Mouse (Mus musculus): ENCODE measurements around the gene Lpp. TPM values are rescaled to one million over a fixed set of nuclear protein-coding genes. Genes with fewer than 3 reads are reported as not detected.

Lpp gene
- total and polyA plus RNA-seq, 2 experiments from 2014 or later, result 8.4 to 13.1 TPM

GRCm38 (mm10) chr16:24542864-24543263, 149.6 kb downstream of the Lpp start:
- DNase-seq (ENCODE audit: low spot score) (peak; percentile 41), ATAC-seq (no peak)
- Histone ChIP-seq H3K9me3 (ENCODE audit: low read length) (no peaks in the 10 kb centered on the region), H3K36me3 (ENCODE audit: insufficient read depth, low read length) (no peaks in the 10 kb centered on the region), H3K4me3 (ENCODE audit: low read length) (no peak overlapping the region), H3K4me1 (ENCODE audit: insufficient read depth, low read length) (no peaks in the 10 kb centered on the region), H3K27ac (no peak overlapping the region), H3K9ac (replicated peaks; ENCODE audit: low read length) (no peak overlapping the region), H3K4me2 (ENCODE audit: low read depth, low read length) (no peak overlapping the region), H3K27me3 (ENCODE audit: insufficient read depth, low read length) (no peaks in the 10 kb centered on the region)
- WGBS, result 77% methylated on average over 7 of the region's 7 CpGs
- TF ChIP-seq CTCF (IDR thresholded peaks at IDR 0.05; ENCODE audit: low read depth), result no peak

GRCm38 (mm10) chr16:24545366-24545765, 152.1 kb downstream of the Lpp start:
- WGBS, result 88% methylated on average over 5 of the region's 5 CpGs
- H3K4me2 ChIP-seq (ENCODE audit: low read depth, low read length), result no peak overlapping the region
- H3K4me3 ChIP-seq (ENCODE audit: low read length), result no peak overlapping the region
- H3K9me3 ChIP-seq (ENCODE audit: low read length), result no peaks in the 10 kb centered on the region
- no peak for ATAC-seq
- H3K36me3 ChIP-seq (ENCODE audit: insufficient read depth, low read length), result no peaks in the 10 kb centered on the region
- DNase-seq (ENCODE audit: low spot score), result no peak
- TF ChIP-seq CTCF (IDR thresholded peaks at IDR 0.05; ENCODE audit: low read depth), result no peak
- H3K27ac ChIP-seq, result no peak overlapping the region
- H3K4me1 ChIP-seq (ENCODE audit: insufficient read depth, low read length), result no peaks in the 10 kb centered on the region
- no peak overlapping the region for H3K9ac ChIP-seq (replicated peaks; ENCODE audit: low read length)
- H3K27me3 ChIP-seq (ENCODE audit: insufficient read depth, low read length), result no peaks in the 10 kb centered on the region

- DNase-seq (ENCODE audit: low spot score) (no peak), ATAC-seq (no peak)
- Histone ChIP-seq H3K9ac (replicated peaks; ENCODE audit: low read length) (no peak overlapping the region), H3K27ac (no peak overlapping the region), H3K4me1 (ENCODE audit: insufficient read depth, low read length) (no peaks in the 10 kb centered on the region), H3K27me3 (ENCODE audit: insufficient read depth, low read length) (no peaks in the 10 kb centered on the region), H3K4me2 (ENCODE audit: low read depth, low read length) (no peak overlapping the region), H3K9me3 (ENCODE audit: low read length) (no peaks in the 10 kb centered on the region), H3K4me3 (ENCODE audit: low read length) (no peak overlapping the region), H3K36me3 (ENCODE audit: insufficient read depth, low read length) (no peaks in the 10 kb centered on the region)
- TF ChIP-seq CTCF (IDR thresholded peaks at IDR 0.05; ENCODE audit: low read depth), result no peak
- WGBS, result 91% methylated on average over 4 of the region's 4 CpGs
These were observed 165.2 kb downstream of the Lpp start for GRCm38 (mm10) chr16:24558458-24558857.

GRCm38 (mm10) chr16:24559811-24560210, 166.5 kb downstream of the Lpp start:
- DNase-seq (ENCODE audit: low spot score) (no peak), ATAC-seq (no peak)

GRCm38 (mm10) chr16:24560998-24561397, 167.7 kb downstream of the Lpp start:
- no peak overlapping the region for H3K4me3 ChIP-seq (ENCODE audit: low read length)
- no peak for DNase-seq (ENCODE audit: low spot score)
- no peak for TF ChIP-seq CTCF (IDR thresholded peaks at IDR 0.05; ENCODE audit: low read depth)
- H3K4me2 ChIP-seq (ENCODE audit: low read depth, low read length), result no peak overlapping the region
- no peaks in the 10 kb centered on the region for H3K27me3 ChIP-seq (ENCODE audit: insufficient read depth, low read length)
- no peaks in the 10 kb centered on the region for H3K4me1 ChIP-seq (ENCODE audit: insufficient read depth, low read length)
- no peaks in the 10 kb centered on the region for H3K36me3 ChIP-seq (ENCODE audit: insufficient read depth, low read length)
- H3K27ac ChIP-seq, result no peak overlapping the region
- 86% methylated on average over 2 of the region's 2 CpGs for WGBS
- H3K9me3 ChIP-seq (ENCODE audit: low read length), result no peaks in the 10 kb centered on the region
- ATAC-seq, result no peak
- no peak overlapping the region for H3K9ac ChIP-seq (replicated peaks; ENCODE audit: low read length)

More at GRCm38 (mm10) chr16:24559811-24560210, 166.5 kb downstream of the Lpp start:
- no peak overlapping the region for H3K4me3 ChIP-seq (ENCODE audit: low read length)
- no peaks in the 10 kb centered on the region for H3K9me3 ChIP-seq (ENCODE audit: low read length)
- TF ChIP-seq CTCF (IDR thresholded peaks at IDR 0.05; ENCODE audit: low read depth), result no peak
- no peak overlapping the region for H3K27ac ChIP-seq
- H3K9ac ChIP-seq (replicated peaks; ENCODE audit: low read length), result no peak overlapping the region
- WGBS, result 92% methylated on average over 4 of the region's 4 CpGs
- H3K4me2 ChIP-seq (ENCODE audit: low read depth, low read length), result no peak overlapping the region
- H3K4me1 ChIP-seq (ENCODE audit: insufficient read depth, low read length), result no peaks in the 10 kb centered on the region
- no peaks in the 10 kb centered on the region for H3K27me3 ChIP-seq (ENCODE audit: insufficient read depth, low read length)
- H3K36me3 ChIP-seq (ENCODE audit: insufficient read depth, low read length), result no peaks in the 10 kb centered on the region

GRCm38 (mm10) chr16:24561602-24562001, 168.3 kb downstream of the Lpp start:
- no peak overlapping the region for H3K4me3 ChIP-seq (ENCODE audit: low read length)
- H3K4me1 ChIP-seq (ENCODE audit: insufficient read depth, low read length), result no peaks in the 10 kb centered on the region
- H3K27me3 ChIP-seq (ENCODE audit: insufficient read depth, low read length), result no peaks in the 10 kb centered on the region
- no peaks in the 10 kb centered on the region for H3K9me3 ChIP-seq (ENCODE audit: low read length)
- ATAC-seq (no peak), DNase-seq (ENCODE audit: low spot score) (no peak)
- WGBS, result 81% methylated on average over 4 of the region's 4 CpGs
- no peaks in the 10 kb centered on the region for H3K36me3 ChIP-seq (ENCODE audit: insufficient read depth, low read length)
- no peak for TF ChIP-seq CTCF (IDR thresholded peaks at IDR 0.05; ENCODE audit: low read depth)
- H3K4me2 ChIP-seq (ENCODE audit: low read depth, low read length), result no peak overlapping the region
- H3K27ac ChIP-seq, result no peak overlapping the region
- no peak overlapping the region for H3K9ac ChIP-seq (replicated peaks; ENCODE audit: low read length)

GRCm38 (mm10) chr16:24565311-24565710, 172.0 kb downstream of the Lpp start:
- WGBS, result 90% methylated on average over 7 of the region's 7 CpGs
- H3K27me3 ChIP-seq (ENCODE audit: insufficient read depth, low read length), result no peaks in the 10 kb centered on the region
- no peaks in the 10 kb centered on the region for H3K9me3 ChIP-seq (ENCODE audit: low read length)
- no peak overlapping the region for H3K4me3 ChIP-seq (ENCODE audit: low read length)
- TF ChIP-seq CTCF (IDR thresholded peaks at IDR 0.05; ENCODE audit: low read depth), result no peak
- no peaks in the 10 kb centered on the region for H3K36me3 ChIP-seq (ENCODE audit: insufficient read depth, low read length)
- H3K4me2 ChIP-seq (ENCODE audit: low read depth, low read length), result no peak overlapping the region
- DNase-seq (ENCODE audit: low spot score) (no peak), ATAC-seq (no peak)
- H3K27ac ChIP-seq, result no peak overlapping the region
- H3K4me1 ChIP-seq (ENCODE audit: insufficient read depth, low read length), result peaks cover 9% of the 10 kb centered on the region; the same call in 1 of the 2 replicates
- H3K9ac ChIP-seq (replicated peaks; ENCODE audit: low read length), result no peak overlapping the region

Data from hindbrain, postnatal 0 days (tissue).